Mouse (Mus musculus): ENCODE data around the gene Rapgef4.

The Rapgef4 gene

DNA sequence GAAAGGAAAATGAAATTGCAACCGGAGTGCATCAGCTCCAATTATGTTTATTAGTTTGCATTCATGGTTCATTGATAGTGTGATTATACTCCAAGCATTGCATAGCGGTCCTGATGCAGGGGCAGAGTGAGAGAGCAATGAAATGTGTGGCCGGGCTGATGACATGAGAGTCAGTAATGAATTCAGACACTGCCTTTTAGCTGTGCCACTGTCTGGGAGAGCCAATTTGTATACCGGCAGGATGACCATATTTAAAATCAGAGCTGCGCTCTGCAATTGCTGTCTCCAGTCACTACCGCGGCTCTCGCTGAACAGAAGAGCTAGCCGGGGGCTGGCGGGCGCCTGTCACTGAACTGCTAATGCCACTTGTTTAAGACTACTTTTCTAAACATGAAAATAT lies 197.5 kb downstream of the Rapgef4 start:
- no peak for DNase-seq (ENCODE audit: low spot score in 2 of 2)

- DNase-seq (ENCODE audit: low spot score in 2 of 2), result no peak
These were observed 198.7 kb downstream of the Rapgef4 start for GRCm38 (mm10) chr2:72179600-72180301.

GRCm38 (mm10) chr2:72181443-72181842 lies 200.4 kb downstream of the Rapgef4 start:
- DNase-seq (ENCODE audit: low spot score in 2 of 2), result no peak

DNA sequence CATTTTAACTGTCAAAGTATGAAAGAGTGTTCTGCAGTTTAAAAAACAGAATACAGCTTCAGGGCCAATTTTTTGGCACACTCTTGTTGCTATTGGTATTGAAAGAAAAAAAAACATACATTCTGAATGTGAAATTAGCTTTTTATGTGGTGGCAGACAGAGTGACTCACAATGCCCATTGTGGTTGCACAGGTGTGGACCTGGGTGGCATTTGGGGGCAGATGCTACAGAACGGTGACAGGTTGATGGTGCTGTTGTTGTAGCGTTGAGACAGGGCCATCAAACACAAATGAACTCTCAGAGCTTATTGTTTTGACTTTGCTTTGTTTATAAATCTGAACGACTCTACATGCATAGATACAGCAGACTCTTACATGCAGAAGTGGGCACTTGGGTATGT lies 202.7 kb downstream of the Rapgef4 start:
- DNase-seq (ENCODE audit: low spot score in 2 of 2), result no peak

DNA sequence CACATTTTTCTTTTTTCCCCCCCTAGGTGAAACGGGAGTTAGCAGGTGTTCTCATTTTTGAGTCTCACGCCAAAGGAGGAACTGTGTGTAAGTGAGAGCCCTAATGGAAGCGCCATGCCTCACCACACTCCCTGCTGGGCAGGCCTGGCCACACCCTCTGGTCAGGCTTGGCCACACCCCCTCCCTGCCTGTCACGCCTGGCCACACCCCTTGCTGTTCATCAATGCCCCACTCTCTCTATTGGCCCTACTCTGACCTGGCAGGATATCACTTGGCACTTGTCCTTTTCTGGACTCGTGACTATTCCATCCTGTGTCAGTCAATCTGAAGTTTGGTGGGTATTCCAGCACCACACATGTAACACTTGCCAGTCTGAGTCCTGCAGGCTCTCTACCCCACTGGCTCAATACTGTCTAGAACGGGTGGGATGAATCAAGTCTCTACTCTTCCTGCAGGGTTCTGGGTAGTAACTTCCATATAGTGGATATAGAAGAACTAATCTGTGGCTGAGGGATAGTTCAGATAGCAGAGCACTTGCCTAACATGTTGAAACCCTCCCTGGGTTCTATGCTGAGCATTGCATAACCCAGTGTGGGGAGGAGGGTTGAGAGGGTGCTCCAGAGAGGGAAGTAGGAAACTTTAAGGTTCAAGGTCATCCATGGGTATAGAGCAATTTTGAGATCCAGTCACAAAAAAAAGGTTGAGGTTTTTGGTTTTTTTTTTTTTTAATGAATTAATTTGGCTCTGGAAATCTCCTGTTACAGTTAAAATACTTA lies 215.3 kb downstream of the Rapgef4 start:
- DNase-seq (ENCODE audit: low spot score in 2 of 2), result no peak

DNA sequence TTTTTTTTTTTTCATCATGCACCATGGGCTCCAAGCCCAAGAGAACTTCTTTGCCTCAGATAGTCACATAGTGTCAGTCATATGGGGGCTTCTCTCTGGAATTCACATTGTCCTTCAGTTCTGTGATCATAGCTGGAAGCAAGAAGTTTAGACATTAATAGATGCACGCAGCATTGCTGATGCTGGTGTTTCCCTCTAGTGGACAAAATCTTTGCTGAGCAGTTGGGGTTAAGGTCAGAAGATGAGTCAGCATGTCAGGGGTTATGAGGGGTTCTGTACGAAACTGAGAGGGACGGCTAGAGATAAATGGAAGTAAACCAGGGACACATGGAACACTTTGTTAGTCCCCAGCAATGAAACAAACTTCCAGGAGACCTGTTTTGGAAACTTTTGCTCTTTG lies 216.0 kb downstream of the Rapgef4 start:
- no peak for DNase-seq (ENCODE audit: low spot score in 2 of 2)

- DNase-seq (ENCODE audit: low spot score in 2 of 2), result no peak
These were observed 218.4 kb downstream of the Rapgef4 start for GRCm38 (mm10) chr2:72199451-72199850.

- no peak for DNase-seq (ENCODE audit: low spot score in 2 of 2)
These were observed 220.5 kb downstream of the Rapgef4 start for GRCm38 (mm10) chr2:72201506-72201905.

DNA sequence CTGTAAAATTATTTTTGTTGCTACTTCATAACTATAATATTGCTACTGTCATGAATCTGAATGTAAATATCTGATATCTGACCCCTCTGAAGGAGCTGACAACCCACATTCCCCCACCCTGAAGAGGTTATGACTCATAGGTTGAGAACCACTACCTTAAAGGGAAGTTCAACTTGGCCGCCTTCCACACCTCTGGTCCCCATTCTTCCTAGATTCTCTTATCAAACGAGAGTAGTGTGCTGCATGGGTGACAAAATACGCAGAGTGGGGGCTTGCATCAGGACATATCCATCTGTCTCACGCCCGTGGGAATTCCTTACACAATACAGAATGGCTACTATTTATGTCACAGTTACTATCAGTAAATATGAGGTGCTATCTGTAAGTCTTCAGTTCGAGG lies 221.2 kb downstream of the Rapgef4 start:
- DNase-seq (ENCODE audit: low spot score in 2 of 2), result no peak

GRCm38 (mm10) chr2:72203609-72204008 lies 222.6 kb downstream of the Rapgef4 start:
- peak; percentile 75 to 76 for DNase-seq (ENCODE audit: low spot score in 2 of 2)

DNA sequence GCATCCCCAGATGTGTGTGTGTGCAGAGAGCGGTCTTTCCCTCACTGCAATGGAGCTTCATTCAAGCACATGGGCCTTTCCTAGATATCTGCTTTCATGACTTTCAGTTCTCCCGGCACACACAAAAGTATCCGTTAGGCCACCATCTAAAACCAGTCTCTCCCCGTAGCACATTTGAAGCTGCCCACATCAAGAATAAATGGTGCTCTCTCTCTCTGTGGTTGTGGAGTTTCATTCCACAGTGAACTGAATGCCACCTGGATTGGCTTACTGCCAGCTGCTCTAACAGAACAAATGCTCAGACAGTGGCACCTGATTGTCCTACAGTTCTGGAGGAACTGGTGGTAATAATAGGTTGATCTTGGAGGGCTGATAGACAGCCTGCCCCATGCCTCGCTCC lies 224.8 kb downstream of the Rapgef4 start:
- DNase-seq (ENCODE audit: low spot score in 2 of 2), result no peak

DNA sequence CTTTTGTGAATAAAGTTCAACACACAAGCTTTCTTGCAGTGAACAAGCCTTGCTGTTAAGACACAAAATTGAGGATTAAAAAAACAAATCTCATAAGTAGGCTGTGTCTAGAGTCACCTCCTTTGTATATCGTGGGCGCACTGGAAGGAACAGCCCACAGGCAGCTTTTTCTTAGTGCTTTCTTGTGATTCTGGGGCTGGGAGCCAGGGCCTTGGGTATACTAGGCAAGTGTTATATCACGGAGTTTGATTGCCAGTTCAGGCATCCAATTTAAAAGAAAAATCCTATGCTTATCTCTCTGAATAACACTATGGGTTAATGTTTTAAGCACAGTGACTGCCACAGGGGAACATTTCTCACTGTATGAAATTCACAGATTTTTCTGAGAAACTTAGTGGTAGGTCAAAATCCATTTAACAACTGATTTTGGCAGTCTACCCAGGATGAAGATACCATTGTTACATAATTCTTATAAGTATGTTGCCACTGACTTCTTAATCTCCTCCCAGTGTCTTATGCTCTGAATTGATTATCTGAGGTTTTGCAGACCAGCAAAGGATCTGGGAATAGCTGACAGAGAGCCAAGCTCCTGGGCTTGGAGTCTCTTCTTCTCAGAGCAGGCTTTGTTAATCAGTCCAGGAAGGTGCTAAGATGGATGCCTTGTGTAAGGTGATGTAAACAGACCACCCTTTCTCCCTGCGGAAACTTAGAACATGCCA lies 225.6 kb downstream of the Rapgef4 start:
- DNase-seq (ENCODE audit: low spot score in 2 of 2), result peak; percentile 42 to 50

DNA sequence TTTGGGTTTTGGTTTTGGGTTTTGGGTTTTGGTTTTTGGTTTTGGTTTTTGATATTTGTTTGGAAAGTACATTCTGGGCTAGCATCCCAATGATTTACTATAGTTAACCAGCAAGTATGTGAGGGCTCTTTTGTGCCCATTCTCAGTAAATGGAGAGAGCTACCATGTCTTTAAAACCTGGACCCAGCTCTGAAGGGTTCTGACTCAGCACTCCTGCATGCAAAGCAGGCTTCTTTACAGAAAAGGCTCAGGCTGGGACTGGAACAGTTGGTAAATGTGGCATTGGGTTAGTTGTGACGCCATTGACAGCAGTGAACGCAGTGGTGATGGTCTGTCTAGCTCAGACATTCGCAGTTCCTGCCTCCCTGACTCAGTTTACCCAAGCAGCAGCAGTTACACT lies 236.3 kb downstream of the Rapgef4 start:
- no peak for DNase-seq (ENCODE audit: low spot score in 2 of 2)

DNA sequence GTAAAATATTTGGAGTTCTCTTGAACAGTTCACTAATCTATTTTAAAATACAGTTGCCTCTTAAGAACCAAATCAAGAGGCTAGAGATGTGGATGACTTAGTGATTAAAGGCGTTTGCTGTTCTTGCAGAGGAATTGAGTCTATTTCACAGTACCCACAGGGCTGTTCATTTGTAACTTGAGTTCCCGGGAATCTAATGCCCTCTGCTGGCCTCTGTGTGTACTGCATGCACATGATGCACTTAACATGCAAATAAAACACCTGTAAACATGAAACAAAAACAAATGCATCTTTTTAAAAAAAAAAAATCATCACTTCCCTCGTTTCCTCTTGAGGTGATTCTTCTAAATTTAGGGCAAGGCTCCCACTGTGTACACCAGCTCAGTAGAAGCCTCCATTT lies 238.9 kb downstream of the Rapgef4 start:
- DNase-seq (ENCODE audit: low spot score in 2 of 2), result peak in 1 of 2 experiments; percentile 53

- DNase-seq (ENCODE audit: low spot score in 2 of 2), result no peak
These were observed 240.2 kb downstream of the Rapgef4 start for GRCm38 (mm10) chr2:72221283-72221682.

- no peak for DNase-seq (ENCODE audit: low spot score in 2 of 2)
These were observed 240.7 kb downstream of the Rapgef4 start for GRCm38 (mm10) chr2:72221706-72222105.

GRCm38 (mm10) chr2:72222276-72222675 lies 241.2 kb downstream of the Rapgef4 start:
- DNase-seq (ENCODE audit: low spot score in 2 of 2), result no peak

GRCm38 (mm10) chr2:72222736-72223455 lies 241.9 kb downstream of the Rapgef4 start:
- no peak for DNase-seq (ENCODE audit: low spot score in 2 of 2)

DNA sequence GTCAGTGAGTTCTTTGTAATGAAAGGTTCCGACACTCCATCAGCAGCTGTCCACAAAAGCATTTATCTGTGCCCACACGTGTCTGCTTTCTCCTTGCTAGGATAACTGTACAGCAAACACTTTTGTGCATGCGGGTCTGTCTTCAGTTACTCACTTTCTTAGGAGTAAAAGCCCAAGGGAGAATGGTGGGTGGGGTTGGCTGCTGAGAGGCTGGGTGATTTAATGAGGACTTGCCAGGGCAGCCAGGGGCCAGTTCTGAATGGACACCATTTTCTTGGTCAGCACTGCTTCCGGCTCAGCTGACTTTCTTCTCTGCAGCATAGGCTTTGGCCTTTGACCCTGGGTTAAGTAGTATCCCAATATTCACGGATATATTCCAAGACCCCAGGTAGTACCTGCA lies 242.4 kb downstream of the Rapgef4 start:
- no peak for DNase-seq (ENCODE audit: low spot score in 2 of 2)

DNA sequence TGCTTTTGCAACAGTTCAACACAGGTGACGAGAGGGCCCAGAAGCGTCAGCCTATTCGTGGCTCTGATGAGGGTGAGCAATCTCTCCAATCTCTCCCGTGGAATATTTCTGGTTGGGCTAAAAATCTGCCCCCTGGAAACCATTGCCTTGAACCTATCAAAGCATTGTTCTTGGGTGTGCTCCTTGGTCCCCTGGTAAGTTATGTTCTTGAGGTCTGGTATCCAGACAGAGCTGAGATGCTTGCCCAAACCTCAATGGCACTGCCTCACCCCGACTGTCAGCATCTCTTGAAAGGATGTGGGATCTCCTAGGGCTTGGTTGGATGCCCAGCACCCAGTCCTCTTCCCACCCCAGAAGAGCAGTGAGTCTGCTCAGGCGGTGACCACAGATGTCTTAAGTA lies 245.0 kb downstream of the Rapgef4 start:
- no peak for DNase-seq (ENCODE audit: low spot score in 2 of 2)

DNA sequence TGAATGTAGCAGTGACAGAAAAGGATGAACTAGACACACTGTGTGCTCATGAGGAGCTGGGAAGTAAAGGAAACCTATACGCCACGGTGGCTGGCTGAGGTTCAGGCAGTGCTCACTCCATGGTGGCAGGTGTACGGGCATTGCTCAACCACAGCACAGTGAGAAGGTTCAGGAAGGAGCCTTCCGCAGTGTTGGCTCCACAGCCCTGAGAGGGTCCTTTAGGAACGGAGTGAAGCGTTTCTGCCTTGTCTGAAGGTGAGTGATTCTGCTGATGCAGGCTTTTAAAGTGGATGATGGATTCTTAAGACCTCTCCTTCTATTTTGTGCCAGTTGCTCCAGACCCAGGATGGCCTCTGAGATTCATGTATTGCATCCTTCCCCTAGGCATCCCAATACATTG lies 246.4 kb downstream of the Rapgef4 start:
- no peak for DNase-seq (ENCODE audit: low spot score in 2 of 2)

DNA sequence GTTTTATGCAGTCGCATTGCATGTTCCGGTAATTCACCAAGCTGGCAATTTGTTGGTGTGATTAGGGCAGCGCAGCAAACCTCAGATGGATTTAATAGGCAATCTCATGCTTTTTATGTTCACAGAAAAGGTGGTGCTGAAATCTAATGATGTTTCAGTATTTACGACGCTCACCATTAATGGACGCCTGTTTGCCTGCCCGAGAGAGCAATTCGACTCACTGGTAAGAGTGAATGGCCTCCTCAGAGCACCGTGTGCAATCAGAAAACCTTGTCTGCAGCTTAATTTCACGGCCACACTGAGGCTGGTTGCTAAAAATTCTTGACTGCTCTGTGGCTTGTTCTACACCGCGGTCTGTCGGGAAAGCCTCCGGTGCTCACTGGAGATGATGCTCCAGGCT lies 247.8 kb downstream of the Rapgef4 start:
- DNase-seq (ENCODE audit: low spot score in 2 of 2), result no peak
